ENCODE assay signal across 23 mouse cellular contexts in the genomic region with DNA sequence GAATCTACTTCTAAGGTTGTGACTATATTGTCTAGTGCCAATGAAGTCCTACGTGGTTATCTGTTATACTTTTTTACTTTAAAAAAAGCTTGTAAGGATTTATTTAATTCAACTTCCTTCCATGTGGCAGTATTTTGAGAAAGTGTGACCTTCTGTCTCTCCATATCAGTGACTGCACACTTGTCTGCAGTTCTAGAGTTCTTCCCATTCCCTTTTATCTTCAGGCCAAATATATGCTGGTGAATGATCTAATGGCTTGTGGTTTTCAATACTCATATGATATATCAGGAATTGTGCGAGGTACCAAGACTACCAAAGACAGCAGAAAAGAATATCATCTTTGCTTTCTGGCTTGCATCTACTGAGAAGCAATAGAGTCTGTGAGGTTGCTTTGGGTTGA. TPM values are rescaled to one million over a fixed set of nuclear protein-coding genes. Genes with fewer than 3 reads are reported as not detected.
DNase-seq lines count a peak whose midpoint lies in the region; ATAC-seq and TF ChIP-seq lines count a peak whose summit lies in the region.
"Had no signal": no experiment of that assay in that cellular context is flagged by ENCODE, and none has a peak within 500 bp of the region (broad histone marks: within the 10 kb centered on the region; RNA-seq: fewer than 3 reads in every experiment).

No protein-coding gene starts in this region.

- intact Hi-C loops in gastrocnemius, adult 2 months (cut with DNase I), result no loop called here

- H3K4me3 ChIP-seq in MEL (ENCODE audit: control insufficient read depth in 1 of 2, insufficient read depth in 1 of 2, low read depth in 2 of 2, low read length in 2 of 2), result no peak overlapping the region
- H3K4me3 ChIP-seq in gastrocnemius, adult 2 months, result no peak overlapping the region
- H3K4me3 ChIP-seq in midbrain, postnatal 0 days (ENCODE audit: low read depth, low read length), result no peak overlapping the region
- H3K4me3 ChIP-seq: embryonic facial prominence, embryonic 13.5 days; embryonic facial prominence, embryonic 15.5 days; erythroblast, embryonic 14.5 days; forebrain, embryonic 10.5 days; forebrain, embryonic 12.5 days had no signal

- peak; percentile 79 to 83 for TF ChIP-seq EP300 in MEL (IDR thresholded peaks at IDR 0.05; ENCODE audit: low read depth in 1 of 2, low read length in 2 of 2)

- TF ChIP-seq RAD21 in MEL (IDR thresholded peaks at IDR 0.05; ENCODE audit: low read depth, low read length), result no peak

- H3K79me2 ChIP-seq in MEL (ENCODE audit: control insufficient read depth, insufficient read depth, low read length, poor library complexity), result peaks cover 10% of the 10 kb centered on the region

- peak; percentile 49 for ATAC-seq in megakaryocyte progenitor cell, adult 5-6 weeks (replicated peaks; ENCODE audit: poor library complexity)
- ATAC-seq in midbrain, postnatal 0 days (ENCODE audit: low FRiP score), result no peak
- ATAC-seq: activated CD4-positive, CD25-positive, alpha-beta regulatory T cell, adult 4 months; forebrain, embryonic 14.5 days; forebrain, embryonic 16.5 days; Patski had no signal

- H3K9ac ChIP-seq in MEL (ENCODE audit: control insufficient read depth, low read depth, low read length, poor library complexity, severe bottlenecking), result no peak overlapping the region
- no peak overlapping the region for H3K9ac ChIP-seq in midbrain, postnatal 0 days (replicated peaks; ENCODE audit: low read length, poor library complexity, severe bottlenecking)
- H3K9ac ChIP-seq: embryonic facial prominence, embryonic 13.5 days; embryonic facial prominence, embryonic 15.5 days; forebrain, embryonic 12.5 days had no signal

- H3K4me2 ChIP-seq in midbrain, postnatal 0 days (ENCODE audit: low read depth, low read length, poor library complexity, severe bottlenecking), result no peak overlapping the region
- H3K4me2 ChIP-seq: embryonic facial prominence, embryonic 13.5 days; embryonic facial prominence, embryonic 15.5 days; forebrain, embryonic 12.5 days had no signal

- peaks cover 15 to 18% of the 10 kb centered on the region in 2 experiments for H3K4me1 ChIP-seq in MEL (ENCODE audit: control insufficient read depth in 1 of 2, insufficient read depth in 2 of 2, low read length in 2 of 2)
- no peaks in the 10 kb centered on the region for H3K4me1 ChIP-seq in midbrain, postnatal 0 days (ENCODE audit: insufficient read depth, low read length)
- H3K4me1 ChIP-seq: embryonic facial prominence, embryonic 13.5 days; embryonic facial prominence, embryonic 15.5 days; forebrain, embryonic 10.5 days; forebrain, embryonic 12.5 days had no signal

- DNase-seq in MEL (ENCODE audit: low read depth, low spot score), result peak; percentile 46
- DNase-seq in urinary bladder, adult 2 months (ENCODE audit: low spot score), result no peak
- no peak for DNase-seq in gastrocnemius, adult 2 months
- no peak for DNase-seq in midbrain, postnatal 0 days (ENCODE audit: low spot score)
- DNase-seq: adrenal gland, adult 8-10 months; adrenal gland, postnatal 25 days; cerebellum, adult 11 months; cerebellum, adult 18-20 months; cerebellum, adult 8-10 months; cerebellum, adult 9-11 months; cerebellum, postnatal 14 days; cerebellum, postnatal 36 days; embryo, embryonic 11 days had no signal

- TF ChIP-seq POLR2A in MEL (IDR thresholded peaks at IDR 0.05; ENCODE audit: control insufficient read depth in 1 of 2, insufficient read depth in 1 of 2, low read depth in 1 of 2, low read length in 2 of 2, poor library complexity in 1 of 2), result no peak

- WGBS in midbrain, postnatal 0 days, result 91% methylated on average over 2 of the region's 2 CpGs

- no peaks in the 10 kb centered on the region for H3K27me3 ChIP-seq in MEL (ENCODE audit: control insufficient read depth in 1 of 2, insufficient read depth in 2 of 2, low read length in 2 of 2)
- no peaks in the 10 kb centered on the region for H3K27me3 ChIP-seq in midbrain, postnatal 0 days (ENCODE audit: insufficient read depth, low read length)
- H3K27me3 ChIP-seq: embryonic facial prominence, embryonic 13.5 days; embryonic facial prominence, embryonic 15.5 days; forebrain, embryonic 12.5 days; Patski had no signal

- H3K9me3 ChIP-seq in MEL (replicated peaks; ENCODE audit: insufficient read depth, low read length), result no peaks in the 10 kb centered on the region
- H3K9me3 ChIP-seq in midbrain, postnatal 0 days (ENCODE audit: low read length), result no peaks in the 10 kb centered on the region
- H3K9me3 ChIP-seq: embryonic facial prominence, embryonic 13.5 days; embryonic facial prominence, embryonic 15.5 days; forebrain, embryonic 10.5 days; forebrain, embryonic 12.5 days had no signal

- H3K36me3 ChIP-seq in MEL (ENCODE audit: control insufficient read depth in 1 of 2, insufficient read depth in 2 of 2, low read length in 2 of 2), result peaks cover 2 to 26% of the 10 kb centered on the region in 2 experiments; a peak in 3 of 4 replicates
- H3K36me3 ChIP-seq in midbrain, postnatal 0 days (ENCODE audit: insufficient read depth, low read length), result no peaks in the 10 kb centered on the region
- H3K36me3 ChIP-seq: embryonic facial prominence, embryonic 13.5 days; embryonic facial prominence, embryonic 15.5 days; forebrain, embryonic 10.5 days; forebrain, embryonic 12.5 days had no signal

- no peak overlapping the region for H3K27ac ChIP-seq in MEL (ENCODE audit: control insufficient read depth, low read depth, low read length)
- no peak overlapping the region for H3K27ac ChIP-seq in gastrocnemius, adult 2 months
- no peak overlapping the region for H3K27ac ChIP-seq in midbrain, postnatal 0 days (ENCODE audit: low read depth, low read length)
- H3K27ac ChIP-seq: embryonic facial prominence, embryonic 13.5 days; embryonic facial prominence, embryonic 15.5 days; forebrain, embryonic 10.5 days; forebrain, embryonic 12.5 days had no signal

- TF ChIP-seq CTCF in MEL (IDR thresholded peaks at IDR 0.05 in 2 of 3, conservative IDR thresholded peaks at IDR 0.05 in 1 of 3; ENCODE audit: control insufficient read depth in 1 of 3, insufficient read depth in 1 of 3, low read depth in 2 of 3, low read length in 3 of 3, poor library complexity in 1 of 3, severe bottlenecking in 1 of 3), result no peak
- no peak for TF ChIP-seq CTCF in gastrocnemius, adult 2 months (IDR thresholded peaks at IDR 0.05)
- no peak for TF ChIP-seq CTCF in midbrain, postnatal 0 days (IDR thresholded peaks at IDR 0.05)

TF ChIP-seq in MEL, 35 proteins besides CTCF, POLR2A, EP300 and RAD21:
- TF ChIP-seq ZKSCAN1 (IDR thresholded peaks at IDR 0.05; ENCODE audit: low read depth, low read length) (no peak), RCOR1 (IDR thresholded peaks at IDR 0.05; ENCODE audit: low read depth, low read length) (peak; percentile 62; the same call in 1 of the 2 replicates), SIN3A (IDR thresholded peaks at IDR 0.05; ENCODE audit: low read length) (peak; percentile 35; the same call in 1 of the 2 replicates), TAL1 (IDR thresholded peaks at IDR 0.05; ENCODE audit: low read length) (peak; percentile 61), UBTF (IDR thresholded peaks at IDR 0.05; ENCODE audit: borderline replicate concordance, insufficient read depth, low read depth, low read length) (no peak), ETS1 (IDR thresholded peaks at IDR 0.05; ENCODE audit: low read depth, low read length) (peak; percentile 83), GATA1 (IDR thresholded peaks at IDR 0.05; ENCODE audit: low read depth, low read length) (peak; percentile 61), NRF1 (IDR thresholded peaks at IDR 0.05; ENCODE audit: insufficient read depth, low read depth, low read length, poor library complexity, severe bottlenecking) (no peak), MYC (IDR thresholded peaks at IDR 0.05; ENCODE audit: low read depth, low read length) (no peak), MAZ (IDR thresholded peaks at IDR 0.05; ENCODE audit: low read depth, low read length) (no peak), MAFK (IDR thresholded peaks at IDR 0.05; ENCODE audit: borderline replicate concordance, low read depth, low read length) (no peak), HCFC1 (IDR thresholded peaks at IDR 0.05; ENCODE audit: low read depth, low read length) (no peak), ELF1 (IDR thresholded peaks at IDR 0.05; ENCODE audit: low read depth, low read length) (no peak), BHLHE40 (IDR thresholded peaks at IDR 0.05; ENCODE audit: borderline replicate concordance, low read depth, low read length) (peak; percentile 36; the same call in 1 of the 2 replicates), POLR2AphosphoS5 (IDR thresholded peaks at IDR 0.05; ENCODE audit: borderline replicate concordance, low read depth, low read length) (no peak), MYB (IDR thresholded peaks at IDR 0.05; ENCODE audit: low read depth, low read length) (no peak), MEF2A (IDR thresholded peaks at IDR 0.05; ENCODE audit: extremely low read depth, insufficient replicate concordance, low read depth, low read length, poor library complexity, severe bottlenecking) (peak; percentile 65; the same call in 1 of the 2 replicates), TCF12 (IDR thresholded peaks at IDR 0.05; ENCODE audit: low read depth, low read length) (peak; percentile 84), GABPA (IDR thresholded peaks at IDR 0.05; ENCODE audit: low read depth, low read length) (no peak), JUND (IDR thresholded peaks at IDR 0.05; ENCODE audit: low read depth, low read length) (no peak)
TF ChIP-seq in MEL: peak in this region for 8.

RNA-seq across cellular contexts. Expression of gene Msn, which starts 43.4 kb away (rescaled TPM):
- 15.5 and 30.1 TPM in 2 replicates for total RNA-seq in MEL (2012; rRNA removed)
- 100 to 1,000 TPM in 1 of 2 experiments, 10 to 100 TPM in 1; 88.1 to 132 TPM for polyA plus RNA-seq in MEL (2012; ENCODE audit: insufficient read depth in 1 of 2, insufficient read length in 2 of 2, low read depth in 1 of 2, low replicate concordance in 2 of 2, missing spikeins in 1 of 2)
- 255 and 258 TPM in 2 replicates for total RNA-seq in megakaryocyte progenitor cell, adult 5-6 weeks (2015)
- total RNA-seq in megakaryocyte progenitor cell, adult 5-6 weeks (2017), result 86.4 and 103 TPM in 2 replicates
- polyA plus RNA-seq in urinary bladder, adult 2 months (2012; rRNA removed), result 99.7 and 121 TPM in 2 replicates
- total RNA-seq in gastrocnemius, adult 2 months (2021), result 10 to 100 TPM; 23.3 to 33.8 TPM
- total RNA-seq in midbrain, postnatal 0 days (2014; rRNA removed), result 17.8 and 18.1 TPM in 2 replicates
- 20.6 and 22.8 TPM in 2 replicates for polyA plus RNA-seq in midbrain, postnatal 0 days (2015; fragmentation: Nextera tagmentation; extraction: Ambion mirVana)
